Mouse (Mus musculus) kidney, postnatal 10 days (tissue): ENCODE results near the gene Pacsin1.
"Not testable (repeated sequence)": the region's sequence is repeated elsewhere in the genome, so short reads cannot be mapped to it uniquely, and the experiment has no call there.

Source experiments
- DNase-seq: peaks from one replicate; pipeline ENCODE4 v3.0.0; 2021; ENCODE audit warnings: mixed read lengths

The Pacsin1 gene

GRCm38 (mm10) chr17:27636132-27637020, 18.9 kb upstream of the Pacsin1 start, which contains the start of gene Rps10:
Gene Rps10, minus strand, starts transcription at chr17:27636669.
- no peak for DNase-seq

- no peak for DNase-seq
These were observed 18.0 kb upstream of the Pacsin1 start for GRCm38 (mm10) chr17:27637333-27637732.

DNA sequence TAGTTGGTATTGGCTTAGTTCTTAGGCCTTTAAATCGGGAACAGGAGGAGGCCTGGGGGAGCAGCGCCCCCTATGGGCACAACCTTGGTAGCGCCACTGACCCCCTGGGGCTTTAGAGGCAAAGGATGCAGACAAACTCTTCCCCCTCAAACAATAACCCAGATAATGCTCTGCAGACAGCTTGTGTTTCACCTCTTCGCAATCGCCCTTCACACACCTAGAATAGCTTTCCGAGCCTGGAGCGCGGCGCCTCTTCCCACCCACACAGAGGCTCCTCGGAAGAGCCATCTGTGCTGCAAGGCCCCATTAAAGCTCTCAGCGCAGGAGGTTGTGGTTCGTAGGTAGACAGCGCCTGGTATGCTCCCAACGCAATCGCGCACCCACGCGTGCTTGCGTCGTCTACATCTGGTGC, 16.4 kb upstream of the Pacsin1 start:
- DNase-seq, result no peak

DNA sequence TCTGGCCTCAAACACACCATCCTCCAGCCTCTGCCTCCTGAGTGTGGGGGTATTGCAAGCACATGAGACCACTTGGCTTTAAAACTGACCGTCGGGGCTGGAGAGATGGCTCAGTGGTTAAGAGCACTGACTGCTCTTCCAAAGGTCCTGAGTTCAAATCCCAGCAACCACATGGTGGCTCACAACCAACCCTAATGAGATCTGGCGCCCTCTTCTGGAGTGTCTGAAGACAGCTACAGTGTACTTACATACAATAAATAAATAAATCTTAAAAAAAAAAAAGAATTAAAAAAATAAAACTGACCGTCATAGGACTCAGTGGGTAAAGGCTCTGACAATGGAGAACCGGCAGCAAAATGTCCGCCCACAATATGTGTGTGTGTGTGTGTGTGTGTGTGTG, 15.5 kb upstream of the Pacsin1 start:
- DNase-seq, result not testable (repeated sequence)

DNA sequence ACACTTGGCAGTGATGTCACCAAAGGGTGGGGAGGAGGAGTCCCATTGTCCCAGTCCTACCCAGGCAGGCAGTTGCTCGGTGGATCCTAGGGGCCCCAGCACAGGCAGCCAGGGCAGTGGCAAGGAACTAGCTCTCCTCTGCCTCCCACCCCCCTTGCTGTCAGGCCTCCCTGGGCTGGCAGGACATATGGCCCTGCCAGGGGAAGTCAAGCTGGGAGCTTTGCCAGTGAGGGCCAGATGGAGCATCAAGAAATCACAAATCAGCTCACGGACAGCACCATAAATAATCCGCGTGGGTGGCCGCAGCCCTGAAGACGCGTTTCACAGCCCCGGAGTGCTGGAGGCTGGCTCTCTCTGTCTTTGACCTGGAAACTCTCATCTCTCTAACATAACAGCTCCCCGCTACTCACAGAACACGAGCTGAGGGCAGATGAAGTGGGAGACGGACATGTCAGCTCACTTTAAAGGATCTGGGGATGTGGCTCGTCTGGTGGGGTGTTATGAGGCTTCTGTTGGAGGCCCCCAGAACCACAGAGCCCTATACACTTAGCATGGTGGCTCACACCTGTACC, 12.7 kb upstream of the Pacsin1 start:
- peak; percentile 61 for DNase-seq

GRCm38 (mm10) chr17:27643101-27643500, 12.2 kb upstream of the Pacsin1 start:
- DNase-seq, result no peak

DNA sequence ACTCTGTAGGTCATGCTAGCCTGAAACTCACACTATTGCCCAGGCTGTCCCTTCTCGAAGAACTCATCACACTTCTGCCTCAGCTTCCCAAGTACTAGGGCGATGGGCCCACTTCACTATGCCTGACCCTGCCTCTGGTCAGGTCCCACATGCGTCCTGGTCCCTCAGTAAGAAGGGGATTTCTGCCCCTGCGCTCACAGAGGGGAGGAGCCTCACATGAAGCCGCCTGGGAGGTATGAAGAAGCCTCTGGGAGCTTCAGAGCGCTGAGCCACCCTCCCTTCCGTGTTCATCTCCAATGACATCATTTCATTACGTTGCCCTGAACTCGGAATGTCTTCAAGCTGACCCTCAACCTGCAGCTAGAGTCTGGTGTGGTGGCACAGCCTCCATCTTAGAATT, 11.6 kb upstream of the Pacsin1 start:
- no peak for DNase-seq

DNA sequence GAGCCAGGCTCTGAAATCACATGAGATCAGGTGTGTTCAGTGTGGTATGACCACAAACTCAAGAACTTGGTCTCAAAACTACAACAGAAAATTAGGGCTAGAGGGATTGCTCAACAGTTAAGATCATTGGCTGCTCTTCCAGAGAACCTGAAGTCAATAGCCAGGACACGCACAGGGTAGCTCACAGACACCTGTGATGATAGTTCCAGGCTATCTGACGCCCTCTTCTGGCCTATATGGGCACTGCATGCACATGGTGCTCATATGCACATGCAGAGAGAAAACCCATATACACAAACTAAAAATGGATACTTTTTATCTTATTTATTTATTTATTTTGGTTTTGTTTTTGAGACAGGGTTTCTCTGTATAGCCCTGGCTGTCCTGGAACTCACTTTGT, 10.7 kb upstream of the Pacsin1 start:
- no peak for DNase-seq

GRCm38 (mm10) chr17:27645807-27646206, 9.5 kb upstream of the Pacsin1 start:
- no peak for DNase-seq

DNA sequence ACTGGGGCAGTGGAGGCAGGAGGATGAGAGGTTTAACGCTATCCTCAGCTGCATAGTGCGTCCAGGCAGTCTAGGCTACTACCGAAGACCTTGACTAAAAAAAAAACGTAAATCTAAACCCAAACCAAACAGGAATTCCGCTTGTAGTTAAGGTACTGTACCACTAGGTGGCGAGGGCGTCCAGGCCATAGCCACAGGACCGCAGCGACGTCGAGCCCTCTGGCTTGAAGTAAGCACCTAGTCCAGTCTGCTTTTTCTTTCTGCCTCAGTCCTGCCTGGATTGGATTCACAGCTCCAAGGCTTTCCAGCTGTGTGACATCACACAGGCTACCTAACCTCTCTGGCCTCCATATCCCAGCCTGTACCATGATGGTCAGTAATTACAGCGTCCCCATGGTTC, 5.1 kb upstream of the Pacsin1 start:
- DNase-seq, result peak; percentile 70

DNA sequence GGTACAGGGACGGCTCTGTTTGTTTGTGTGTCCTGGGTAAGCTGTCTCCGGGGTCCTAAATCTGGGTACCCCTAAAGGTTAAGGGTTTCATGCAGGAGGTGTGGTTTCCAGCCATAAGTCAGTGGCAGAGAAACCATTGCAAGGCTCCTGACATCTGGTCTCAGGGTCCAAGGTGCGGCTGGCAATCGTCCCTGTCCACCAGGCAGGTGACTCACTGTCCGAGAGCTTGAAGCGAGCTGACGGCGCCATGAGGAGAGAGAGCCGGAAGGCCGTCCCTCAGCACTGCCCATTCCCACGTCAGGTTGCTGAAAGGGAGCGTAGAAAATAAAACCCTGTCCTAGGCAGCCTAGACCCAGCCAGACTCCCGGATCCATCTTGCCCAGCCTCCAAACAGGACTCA, 4.7 kb upstream of the Pacsin1 start:
- DNase-seq, result peak; percentile 55

DNA sequence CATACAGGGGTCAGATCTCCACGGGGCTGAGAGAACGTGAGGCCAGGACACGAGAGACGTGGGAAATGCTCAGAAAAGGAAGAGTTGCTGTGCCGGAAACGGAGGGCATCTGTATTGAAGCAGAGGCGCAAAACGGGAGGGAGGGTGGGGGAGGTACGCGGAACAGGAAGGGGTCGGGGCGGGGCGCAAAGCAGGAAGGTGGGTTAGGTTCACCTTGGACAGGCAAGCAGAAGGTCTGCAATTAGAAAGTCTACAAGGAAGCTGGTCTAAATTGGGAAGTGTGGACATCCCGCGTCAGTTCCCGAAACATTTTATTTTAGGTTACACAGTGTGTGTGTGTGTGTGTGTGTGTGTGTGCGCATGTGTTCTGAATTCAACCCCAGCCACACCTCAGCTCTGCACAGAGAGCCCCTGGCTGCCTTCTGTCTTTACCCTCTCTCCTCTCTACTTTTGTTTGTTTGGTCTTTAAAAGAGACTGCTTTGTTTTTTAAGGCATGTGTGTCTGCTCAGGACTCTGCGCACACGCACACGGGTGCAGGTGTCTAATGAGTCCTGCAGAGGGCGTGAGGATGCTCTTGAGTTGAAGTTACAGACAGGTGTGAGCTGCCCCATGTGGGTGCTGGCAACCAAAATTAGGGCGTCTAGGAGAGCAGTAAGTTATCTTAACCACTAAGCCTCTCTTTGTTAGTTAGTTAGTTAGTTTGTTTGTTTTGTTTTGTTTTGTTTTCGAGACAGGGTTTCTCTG, 3.1 kb upstream of the Pacsin1 start:
- DNase-seq, result no peak

GRCm38 (mm10) chr17:27653253-27653959, 1.9 kb upstream of the Pacsin1 start:
- DNase-seq, result no peak

- DNase-seq, result no peak
These were observed 696 bp downstream of the Pacsin1 start for GRCm38 (mm10) chr17:27656011-27656399.

DNA sequence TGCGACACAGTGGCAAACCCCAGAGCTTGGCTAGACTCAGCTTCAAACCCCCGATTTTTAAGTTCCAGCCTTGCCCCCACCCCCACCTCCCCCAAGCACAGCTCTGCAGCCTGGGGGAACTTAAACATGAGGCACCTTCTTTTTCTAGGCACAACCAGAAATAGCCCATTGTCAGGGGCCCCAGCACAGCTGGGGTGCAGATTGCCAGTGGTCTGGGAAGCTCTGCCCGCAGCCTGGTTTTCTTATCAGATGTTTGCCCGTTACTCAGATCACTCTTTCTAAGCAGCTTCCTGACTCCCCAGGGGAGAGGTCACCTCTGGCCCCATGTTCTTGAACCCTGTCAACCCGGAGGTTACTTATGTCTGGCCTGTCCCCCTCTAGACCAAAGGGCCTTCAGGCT, 1.1 kb downstream of the Pacsin1 start:
- DNase-seq, result no peak

DNA sequence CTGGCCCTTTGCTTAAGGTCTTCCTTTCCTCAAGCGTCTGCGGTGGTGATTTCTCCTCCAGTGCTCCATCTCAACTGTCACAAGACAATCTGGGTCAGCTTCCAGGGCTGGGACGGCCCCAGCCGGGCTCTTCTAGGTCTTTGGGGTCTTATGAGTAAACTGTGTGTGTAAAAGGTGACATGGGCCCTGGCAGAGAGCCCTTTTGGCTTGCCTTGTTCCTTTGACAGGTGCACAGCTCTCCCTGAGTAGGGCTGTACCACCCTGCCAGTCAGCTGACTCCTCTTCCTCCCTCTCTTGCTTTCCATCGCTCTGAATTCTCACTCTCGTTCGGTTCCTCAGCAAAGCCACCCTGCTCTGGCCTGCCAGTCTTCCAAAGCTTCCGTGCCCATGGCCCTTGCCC, 1.8 kb downstream of the Pacsin1 start:
- DNase-seq, result no peak

- no peak for DNase-seq
These were observed 3.5 kb downstream of the Pacsin1 start for GRCm38 (mm10) chr17:27658767-27659166.

DNA sequence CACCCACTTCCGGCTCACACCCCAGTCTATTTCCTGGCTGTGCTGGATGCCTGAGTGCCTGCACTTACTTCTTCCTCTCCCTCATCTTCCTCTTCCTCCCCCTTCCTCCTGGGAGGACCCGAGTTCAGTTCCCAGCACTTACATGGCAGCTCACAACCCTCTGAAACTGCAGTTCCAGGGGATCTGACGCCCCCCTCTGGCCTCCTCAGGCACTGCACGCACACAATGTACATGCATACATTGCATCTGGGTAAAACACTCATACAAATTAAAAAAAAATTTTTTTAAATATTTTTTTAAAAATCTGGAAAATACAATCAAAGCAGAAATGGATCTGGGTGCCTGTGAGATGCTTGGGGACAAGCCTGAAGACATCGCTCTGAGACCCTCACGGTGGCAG, 16.4 kb downstream of the Pacsin1 start:
- no peak for DNase-seq

- no peak for DNase-seq
These were observed 18.6 kb downstream of the Pacsin1 start for GRCm38 (mm10) chr17:27673945-27674344.

- no peak for DNase-seq
These were observed 20.1 kb downstream of the Pacsin1 start for GRCm38 (mm10) chr17:27675453-27675852.

- no peak for DNase-seq
These were observed 21.0 kb downstream of the Pacsin1 start for GRCm38 (mm10) chr17:27676270-27676669.

GRCm38 (mm10) chr17:27677756-27678155, 22.4 kb downstream of the Pacsin1 start:
- no peak for DNase-seq
